Mouse (Mus musculus) embryonic stem cell, embryonic (primary cell): ENCODE measurements around the gene Iqgap3.

Experiments
- CTCF ChIA-PET, 4 experiments: fragments of 300-600 bp in 2 of 4; fragments of 350-600 bp in 2 of 4; sonication (Branson Sonifier 250); formaldehyde crosslinking; loops; one replicate each; lab custom pipeline; 2022; ENCODE audit warnings: inconsistent platforms in 2 of 4; lab: Charles Lee
- POLR2A ChIA-PET, 4 experiments: fragments of 300-600 bp in 2 of 4; fragments of 350-600 bp in 2 of 4; sonication (Branson Sonifier 250); formaldehyde crosslinking; loops; one replicate each; lab custom pipeline; 2022; ENCODE audit warnings: antibody characterized with exemption in 4 of 4, inconsistent platforms in 1 of 4; lab: Charles Lee

Gene Iqgap3

GRCm38 (mm10) chr3:88121164-88122131 lies 39.7 kb downstream of the Iqgap3 start:
- ChIA-PET CTCF (interaction anchor here in 1 of 4 experiments (0.6 to 1.1 kb wide), 2 partner anchors 8 to 9 kb away, joined by 3 read pairs; no protein-coding TSS in a partner anchor), POLR2A (interaction anchor here (0.6 to 1.7 kb wide), 9 partner anchors 8 to 37 kb away, joined by 3 to 9 read pairs (median 4); partner anchors contain the start of gene Mef2d (in 3 of the 4))

- ChIA-PET POLR2A (interaction anchor here in 1 of 4 experiments (1.6 kb wide), 1 partner anchor 24 kb away, joined by 3 read pairs; no protein-coding TSS in a partner anchor), CTCF (interaction anchor here in 1 of 4 experiments (0.9 to 1.6 kb wide), 2 partner anchors 10 to 13 kb away, joined by 3 read pairs; no protein-coding TSS in a partner anchor)
Measured at GRCm38 (mm10) chr3:88125195-88125594, 43.4 kb downstream of the Iqgap3 start.

GRCm38 (mm10) chr3:88126181-88126580 lies 44.4 kb downstream of the Iqgap3 start:
- ChIA-PET CTCF (interaction anchor here in 2 of 4 experiments (1.0 to 2.7 kb wide), 5 partner anchors 13 to 105 kb away, joined by 3 to 8 read pairs (median 4); partner anchors contain the start of gene Mef2d (in 1 of the 2)), POLR2A (interaction anchor here in 2 of 4 experiments (0.6 to 1.6 kb wide), 4 partner anchors 9 to 44 kb away, joined by 3 to 4 read pairs (median 3); partner anchors contain the start of gene Iqgap3 (in 1 of the 2))

- ChIA-PET CTCF (interaction anchor here in 2 of 4 experiments (0.6 to 2.7 kb wide), 5 partner anchors 11 to 141 kb away, joined by 3 to 8 read pairs (median 5); partner anchors contain the start of gene Mef2d (in 1 of the 2)), POLR2A (interaction anchor here in 3 of 4 experiments (0.6 to 1.6 kb wide), 7 partner anchors 14 to 211 kb away, joined by 3 to 10 read pairs (median 4); partner anchors contain the start of gene Mef2d (in 2 of the 3))
Measured at GRCm38 (mm10) chr3:88127636-88128035, 45.9 kb downstream of the Iqgap3 start.

- POLR2A ChIA-PET: interaction anchor here in 2 of 4 experiments (0.6 to 1.5 kb wide), 4 partner anchors 14 to 210 kb away, joined by 3 to 8 read pairs (median 4); partner anchors contain the start of gene Mef2d (in 2 of the 2)
- CTCF ChIA-PET: interaction anchor here in 2 of 4 experiments (1.3 to 2.7 kb wide), 4 partner anchors 11 to 141 kb away, joined by 3 to 8 read pairs (median 6); partner anchors contain the start of gene Mef2d (in 1 of the 2)
Measured at GRCm38 (mm10) chr3:88128056-88128455, 46.3 kb downstream of the Iqgap3 start.

GRCm38 (mm10) chr3:88129006-88129405 lies 47.2 kb downstream of the Iqgap3 start:
- ChIA-PET POLR2A (interaction anchor here in 3 of 4 experiments (1.1 to 1.8 kb wide), 6 partner anchors 9 to 49 kb away, joined by 3 to 10 read pairs (median 5); no protein-coding TSS in a partner anchor), CTCF (interaction anchor here in 2 of 4 experiments (0.6 to 2.2 kb wide), 4 partner anchors 13 to 117 kb away, joined by 3 to 5 read pairs (median 3); partner anchors contain the start of gene Mef2d (in 1 of the 2))

GRCm38 (mm10) chr3:88131071-88131470 lies 49.3 kb downstream of the Iqgap3 start:
- CTCF ChIA-PET: interaction anchor here in 2 of 4 experiments (0.6 to 1.8 kb wide), 5 partner anchors 10 to 346 kb away, joined by 3 to 6 read pairs (median 5); partner anchors contain the start of gene Mef2d (in 1 of the 2)
- POLR2A ChIA-PET: interaction anchor here in 2 of 4 experiments (0.8 to 1.5 kb wide), 3 partner anchors 10 to 49 kb away, joined by 3 to 4 read pairs (median 4); partner anchors contain the start of genes Iqgap3 (in 1 of the 2) and Mef2d (in 1 of the 2)

GRCm38 (mm10) chr3:88132492-88132891 lies 50.7 kb downstream of the Iqgap3 start:
- POLR2A ChIA-PET: interaction anchor here in 2 of 4 experiments (0.7 to 1.5 kb wide), 4 partner anchors 9 to 99 kb away, joined by 3 to 4 read pairs (median 3); partner anchors contain the start of gene Mef2d (in 1 of the 2)
- CTCF ChIA-PET: interaction anchor here in 1 of 4 experiments (0.8 to 1.8 kb wide), 3 partner anchors 9 to 26 kb away, joined by 3 to 5 read pairs (median 4); partner anchors contain the start of gene Mef2d

- POLR2A ChIA-PET: interaction anchor here in 2 of 4 experiments (0.8 to 1.2 kb wide), 5 partner anchors 9 to 26 kb away, joined by 3 to 4 read pairs (median 3); partner anchors contain the start of gene Mef2d (in 1 of the 2)
- CTCF ChIA-PET: interaction anchor here in 3 of 4 experiments (0.6 to 2.0 kb wide), 5 partner anchors 9 to 99 kb away, joined by 4 to 7 read pairs (median 6); partner anchors contain the start of gene Mef2d (in 1 of the 3)
Measured at GRCm38 (mm10) chr3:88133187-88133771, 51.5 kb downstream of the Iqgap3 start.

GRCm38 (mm10) chr3:88136346-88136745 lies 54.6 kb downstream of the Iqgap3 start:
- ChIA-PET CTCF (no interaction called here), POLR2A (interaction anchor here in 2 of 4 experiments (1.5 to 6.9 kb wide), 2 partner anchors 14 to 15 kb away, joined by 7 to 55 read pairs; no protein-coding TSS in a partner anchor)

GRCm38 (mm10) chr3:88136945-88137494 lies 55.2 kb downstream of the Iqgap3 start:
- POLR2A ChIA-PET: interaction anchor here (0.7 to 9.6 kb wide), 11 partner anchors 14 to 298 kb away, joined by 3 to 159 read pairs (median 7); partner anchors contain the start of genes Smg5 (in 1 of the 4) and Tmem79 (in 1 of the 4)
- CTCF ChIA-PET: interaction anchor here in 3 of 4 experiments (0.6 to 2.6 kb wide), 3 partner anchors 21 to 167 kb away, joined by 3 to 8 read pairs (median 3); partner anchors contain the start of gene Nes (in 1 of the 3)

- ChIA-PET CTCF (interaction anchor here (0.5 to 2.6 kb wide), 15 partner anchors 11 to 1826 kb away, joined by 3 to 13 read pairs (median 3); partner anchors contain the start of gene Nes (in 1 of the 4)), POLR2A (interaction anchor here (0.6 to 9.6 kb wide), 28 partner anchors 8 to 429 kb away, joined by 3 to 159 read pairs (median 5); partner anchors contain the start of genes Iqgap3 (in 2 of the 4), Smg5 (in 2 of the 4), Tmem79 (in 2 of the 4) and Cct3 (in 1 of the 4))
Measured at GRCm38 (mm10) chr3:88137821-88138220, 56.0 kb downstream of the Iqgap3 start.

- ChIA-PET CTCF (interaction anchor here (0.5 to 2.6 kb wide), 13 partner anchors 10 to 1826 kb away, joined by 3 to 13 read pairs (median 5); no protein-coding TSS in a partner anchor), POLR2A (interaction anchor here (0.5 to 9.6 kb wide), 33 partner anchors 9 to 1893 kb away, joined by 3 to 159 read pairs (median 4); partner anchors contain the start of genes Iqgap3 (in 2 of the 4), Smg5 (in 2 of the 4), Tmem79 (in 2 of the 4) and Cct3 (in 1 of the 4))
Measured at GRCm38 (mm10) chr3:88138336-88139242, 56.8 kb downstream of the Iqgap3 start.

- CTCF ChIA-PET: interaction anchor here in 2 of 4 experiments (0.6 to 2.6 kb wide), 9 partner anchors 11 to 179 kb away, joined by 3 to 13 read pairs (median 6); no protein-coding TSS in a partner anchor
- POLR2A ChIA-PET: interaction anchor here (0.5 to 9.6 kb wide), 25 partner anchors 10 to 1892 kb away, joined by 3 to 159 read pairs (median 5); partner anchors contain the start of genes Iqgap3 (in 2 of the 4), Pmf1 (in 1 of the 4), Smg5 (in 1 of the 4) and Tmem79 (in 1 of the 4)
Measured at GRCm38 (mm10) chr3:88139243-88140177, 57.7 kb downstream of the Iqgap3 start.
